18 mouse cellular contexts compared by ENCODE assay signal in genomic region chr9:26997501-26997900, GRCm38 (mm10).
"Had no signal": no experiment of that assay in that cellular context is flagged by ENCODE, and none has a peak within 500 bp of the region (broad histone marks: within the 10 kb centered on the region; RNA-seq: fewer than 3 reads in every experiment).

No protein-coding gene starts in this region.

- H3K9ac ChIP-seq: kidney, embryonic 15.5 days; limb, embryonic 12.5 days; limb, embryonic 15.5 days; liver, embryonic 15.5 days; neural tube, embryonic 12.5 days; neural tube, embryonic 15.5 days had no signal

- H3K9me3 ChIP-seq: kidney, embryonic 15.5 days; limb, embryonic 12.5 days; limb, embryonic 15.5 days; liver, embryonic 15.5 days; neural tube, embryonic 12.5 days; neural tube, embryonic 15.5 days had no signal

- H3K36me3 ChIP-seq: limb, embryonic 15.5 days; liver, embryonic 15.5 days; neural tube, embryonic 12.5 days; neural tube, embryonic 15.5 days had no signal

- DNase-seq: kidney, postnatal 10 days; kidney, postnatal 36 days; left cerebral cortex, postnatal 4 days; lung, adult 2 months; lung, postnatal 14 days; lung, postnatal 4 days; midbrain, embryonic 14.5 days; retina, postnatal 1 day; thymus, adult 18-20 months; thymus, postnatal 36 days had no signal

- H3K4me3 ChIP-seq: kidney, embryonic 15.5 days; limb, embryonic 12.5 days; limb, embryonic 15.5 days; liver, embryonic 15.5 days; neural tube, embryonic 12.5 days; neural tube, embryonic 15.5 days had no signal

- H3K27ac ChIP-seq: kidney, embryonic 15.5 days; limb, embryonic 12.5 days; limb, embryonic 15.5 days; liver, embryonic 15.5 days; neural tube, embryonic 12.5 days; neural tube, embryonic 15.5 days had no signal

- H3K27me3 ChIP-seq: kidney, embryonic 15.5 days; limb, embryonic 12.5 days; limb, embryonic 15.5 days; liver, embryonic 15.5 days; neural tube, embryonic 12.5 days; neural tube, embryonic 15.5 days had no signal

- H3K4me2 ChIP-seq: limb, embryonic 15.5 days; liver, embryonic 11.5 days; midbrain, embryonic 11.5 days had no signal
